Mouse (Mus musculus) liver, adult 2 months (tissue): ENCODE measurements around the gene Kctd7.

Source experiments
- CTCF ChIP-seq: fragments of 200-500 bp; IDR thresholded peaks from 2 replicates; pipeline ENCODE4 v1.5.1; 2011; ENCODE audit warnings: low read depth, low read length, control low read depth
- POLR2A ChIP-seq: fragments of 200-500 bp; IDR thresholded peaks from 2 replicates; pipeline ENCODE4 v1.6.1; 2011; ENCODE audit warnings: low read length, control low read depth; ENCODE audit not compliant: insufficient read depth; ENCODE audit errors: extremely low read depth

- TF ChIP-seq CTCF (peak; percentile 57; the same call in 1 of the 2 replicates), POLR2A (no peak)
Observed at GRCm38 (mm10) chr5:130139393-130139792, 5.3 kb upstream of the Kctd7 start.
